Mouse (Mus musculus): ENCODE measurements around the gene Ppp1r12b. TPM values are rescaled to one million over a fixed set of nuclear protein-coding genes. Genes with fewer than 3 reads are reported as not detected.

Ppp1r12b gene
- polyA plus RNA-seq, 1 experiment from 2014 or later: 3.2 TPM

DNA sequence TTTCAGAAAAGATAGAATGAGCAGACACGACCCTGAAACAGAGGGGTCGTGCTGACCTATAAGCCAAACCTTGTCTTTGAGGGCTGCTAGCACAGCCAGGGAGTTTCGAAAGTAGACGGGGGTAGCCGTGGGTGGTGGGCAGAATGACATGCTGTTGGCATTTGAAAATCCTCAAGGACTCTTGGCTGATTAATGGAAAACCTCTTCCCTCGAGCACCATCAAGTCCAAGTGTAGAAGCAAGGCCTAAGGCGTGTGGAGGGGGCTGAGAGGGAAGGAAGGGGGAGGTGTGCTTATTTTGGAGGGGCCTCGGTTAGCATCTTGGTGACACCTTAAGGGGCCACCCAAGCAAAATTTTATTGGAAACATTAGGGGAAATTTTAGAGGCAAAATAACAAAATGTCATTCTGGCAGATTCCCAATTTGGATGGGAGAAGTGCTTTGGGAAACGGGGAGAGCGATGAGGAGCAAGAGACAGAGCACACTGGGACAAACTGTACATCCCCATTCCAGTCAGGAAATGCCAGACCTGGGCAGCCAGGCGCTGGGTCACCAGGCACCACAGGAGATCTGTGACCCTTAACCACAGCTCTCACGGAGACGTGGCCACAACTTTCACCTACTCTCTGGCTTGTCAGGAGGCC is 200.1 kb downstream of the Ppp1r12b start:
- Histone ChIP-seq H3K27me3 (ENCODE audit: insufficient read depth, low read length) (no peaks in the 10 kb centered on the region), H3K4me1 (replicated peaks; ENCODE audit: insufficient read depth, low read length) (peaks cover 30% of the 10 kb centered on the region), H3K9ac (ENCODE audit: low read depth, low read length) (no peak overlapping the region), H3K27ac (no peak overlapping the region), H3K4me3 (replicated peaks; ENCODE audit: low read depth, low read length) (no peak overlapping the region), H3K4me2 (ENCODE audit: low read length) (no peak overlapping the region), H3K9me3 (replicated peaks; ENCODE audit: low read length) (no peaks in the 10 kb centered on the region), H3K36me3 (ENCODE audit: insufficient read depth, low read length) (no peaks in the 10 kb centered on the region)
- DNase-seq (ENCODE audit: low spot score) (peak; percentile 30), ATAC-seq (replicated peaks; ENCODE audit: low FRiP score, low read depth) (no peak)
- no peak for TF ChIP-seq CTCF (IDR thresholded peaks at IDR 0.05; ENCODE audit: low read depth)
- 32% methylated on average over 13 of the region's 13 CpGs for WGBS

DNA sequence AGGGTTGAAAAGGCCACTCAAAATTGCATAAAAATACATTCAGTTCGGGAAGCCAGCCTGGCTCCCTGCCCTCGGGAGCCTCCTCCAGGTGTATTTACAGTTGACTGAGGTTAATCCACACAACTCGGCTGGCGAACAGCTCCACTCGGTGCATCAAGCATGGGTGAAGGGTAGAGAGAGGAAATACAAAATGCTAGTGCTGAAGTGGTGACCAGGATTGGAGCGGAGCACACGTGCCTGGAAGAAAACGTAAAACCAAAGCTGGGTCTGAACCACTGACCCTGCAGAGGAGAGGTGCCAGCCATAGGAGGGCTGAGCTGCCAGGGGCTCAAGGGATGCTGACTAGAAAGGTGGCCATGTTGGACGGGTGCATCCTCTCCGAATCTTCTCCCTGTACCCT is 200.9 kb downstream of the Ppp1r12b start:
- TF ChIP-seq CTCF (IDR thresholded peaks at IDR 0.05; ENCODE audit: low read depth): no peak
- Histone ChIP-seq H3K27me3 (ENCODE audit: insufficient read depth, low read length) (no peaks in the 10 kb centered on the region), H3K4me2 (ENCODE audit: low read length) (no peak overlapping the region), H3K9me3 (replicated peaks; ENCODE audit: low read length) (no peaks in the 10 kb centered on the region), H3K4me1 (replicated peaks; ENCODE audit: insufficient read depth, low read length) (peaks cover 30% of the 10 kb centered on the region), H3K36me3 (ENCODE audit: insufficient read depth, low read length) (no peaks in the 10 kb centered on the region), H3K27ac (no peak overlapping the region), H3K9ac (ENCODE audit: low read depth, low read length) (no peak overlapping the region), H3K4me3 (replicated peaks; ENCODE audit: low read depth, low read length) (no peak overlapping the region)
- DNase-seq (ENCODE audit: low spot score) (no peak), ATAC-seq (replicated peaks; ENCODE audit: low FRiP score, low read depth) (no peak)
- 53% methylated on average over 10 of the region's 10 CpGs for WGBS

DNA sequence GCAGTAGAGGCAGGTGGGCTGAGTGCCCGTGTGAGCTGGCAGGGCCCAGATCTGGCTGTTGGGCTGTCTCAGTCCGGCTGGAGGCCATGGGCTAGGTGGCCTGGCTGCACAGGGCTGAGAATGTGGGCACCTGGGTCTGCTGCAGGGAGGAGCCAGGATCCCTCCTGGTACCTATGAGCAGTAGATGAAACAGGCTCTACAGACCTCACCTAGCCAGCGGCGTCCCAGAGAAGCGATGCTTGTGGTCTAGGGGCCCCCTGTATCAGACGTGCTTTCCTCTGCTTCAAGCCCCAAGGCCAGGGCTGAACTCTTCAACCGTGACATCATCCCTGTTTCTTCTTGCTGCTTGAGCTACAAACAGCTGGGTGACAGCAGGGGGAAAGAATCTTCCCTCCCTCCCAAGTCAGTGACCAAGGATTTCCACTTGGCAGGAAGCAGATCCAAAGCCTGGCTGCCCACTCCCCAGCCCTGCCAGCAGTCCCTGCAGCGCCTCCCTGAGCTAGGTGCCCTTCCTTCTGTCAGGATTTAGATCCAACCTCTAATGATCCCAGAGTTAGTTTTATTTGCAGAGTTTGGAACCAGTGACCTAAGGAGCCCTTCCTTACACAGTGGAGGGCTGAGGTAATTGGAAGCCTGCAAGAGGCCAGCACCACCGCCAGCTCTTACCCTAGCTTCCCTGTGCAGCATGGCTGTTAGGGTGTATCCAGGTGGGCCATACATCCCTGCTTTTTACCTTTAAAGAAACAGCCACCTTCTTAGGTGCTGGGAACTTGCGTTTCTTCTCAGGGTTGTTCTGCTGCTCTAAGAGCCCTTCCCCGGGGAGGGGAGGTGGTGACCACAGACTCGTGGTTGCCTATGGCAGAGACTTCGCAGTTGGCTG is 201.8 kb downstream of the Ppp1r12b start:
- 35% methylated on average over 13 of the region's 13 CpGs for WGBS

DNA sequence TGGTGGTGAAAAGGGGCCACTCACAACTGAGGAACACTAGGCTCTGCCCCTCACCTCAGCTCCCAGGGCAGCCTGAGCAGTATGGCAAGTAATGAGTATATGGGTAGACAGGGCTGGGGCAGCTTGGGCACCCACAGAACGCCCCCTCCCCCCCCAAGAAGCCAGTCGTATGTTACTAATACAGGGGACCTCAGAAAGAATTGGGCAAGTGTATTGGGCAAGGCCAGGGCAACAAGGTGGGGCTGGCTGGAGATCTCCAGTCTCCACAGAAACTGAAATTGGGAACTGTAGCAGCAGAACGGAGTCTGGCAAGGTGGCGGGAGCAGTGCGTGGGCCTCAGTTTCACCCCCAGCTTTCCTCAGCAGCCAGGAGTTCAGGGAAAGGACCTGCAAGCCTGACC is 203.3 kb downstream of the Ppp1r12b start:
- Histone ChIP-seq H3K4me2 (ENCODE audit: low read length) (no peak overlapping the region), H3K9ac (ENCODE audit: low read depth, low read length) (no peak overlapping the region), H3K27me3 (ENCODE audit: insufficient read depth, low read length) (no peaks in the 10 kb centered on the region), H3K4me1 (replicated peaks; ENCODE audit: insufficient read depth, low read length) (peaks cover 30% of the 10 kb centered on the region), H3K4me3 (replicated peaks; ENCODE audit: low read depth, low read length) (no peak overlapping the region), H3K36me3 (ENCODE audit: insufficient read depth, low read length) (no peaks in the 10 kb centered on the region), H3K27ac (no peak overlapping the region), H3K9me3 (replicated peaks; ENCODE audit: low read length) (no peaks in the 10 kb centered on the region)
- 77% methylated on average over 5 of the region's 5 CpGs for WGBS
- no peak for TF ChIP-seq CTCF (IDR thresholded peaks at IDR 0.05; ENCODE audit: low read depth)
- DNase-seq (ENCODE audit: low spot score) (no peak), ATAC-seq (replicated peaks; ENCODE audit: low FRiP score, low read depth) (no peak)

More for the DNA sequence above, 201.8 kb downstream of the Ppp1r12b start:
- H3K4me1 ChIP-seq (replicated peaks; ENCODE audit: insufficient read depth, low read length): peaks cover 30% of the 10 kb centered on the region
- peak; percentile 45 for ATAC-seq (replicated peaks; ENCODE audit: low FRiP score, low read depth)
- H3K27ac ChIP-seq: peak overlapping the region; percentile 79
- H3K9me3 ChIP-seq (replicated peaks; ENCODE audit: low read length): no peaks in the 10 kb centered on the region
- H3K36me3 ChIP-seq (ENCODE audit: insufficient read depth, low read length): no peaks in the 10 kb centered on the region
- no peak overlapping the region for H3K4me2 ChIP-seq (ENCODE audit: low read length)
- no peak overlapping the region for H3K4me3 ChIP-seq (replicated peaks; ENCODE audit: low read depth, low read length)
- no peaks in the 10 kb centered on the region for H3K27me3 ChIP-seq (ENCODE audit: insufficient read depth, low read length)
- no peak overlapping the region for H3K9ac ChIP-seq (ENCODE audit: low read depth, low read length)
- 0 out of 2 replicates have a peak, but pooled peaks have one; percentile 17 for TF ChIP-seq CTCF (IDR thresholded peaks at IDR 0.05; ENCODE audit: low read depth)
- peak; percentile 87 for DNase-seq (ENCODE audit: low spot score)

DNA sequence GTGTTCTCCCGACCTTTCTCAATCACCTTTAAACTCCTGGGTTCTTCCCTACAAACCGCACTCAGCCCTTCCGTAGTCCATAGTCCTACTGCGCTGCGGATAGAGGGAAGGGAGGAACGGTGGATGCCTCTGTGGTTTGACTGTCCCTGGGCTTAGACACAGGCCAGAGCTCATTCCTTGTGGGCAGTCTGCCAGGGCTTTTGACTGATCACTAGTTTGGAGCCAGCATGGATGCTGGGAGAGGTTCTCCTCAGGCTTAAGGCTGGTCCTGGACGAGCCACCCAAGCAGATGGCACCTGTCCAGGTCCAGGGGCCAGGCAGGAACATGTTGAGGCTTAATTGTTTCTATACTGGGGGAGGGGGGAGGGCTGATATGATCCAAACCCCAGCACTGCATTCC is 205.9 kb downstream of the Ppp1r12b start:
- H3K4me2 ChIP-seq (ENCODE audit: low read length): no peak overlapping the region
- whole genome bisulfite sequencing: 75% methylated on average over 7 of the region's 7 CpGs
- H3K27me3 ChIP-seq (ENCODE audit: insufficient read depth, low read length): no peaks in the 10 kb centered on the region
- H3K4me3 ChIP-seq (replicated peaks; ENCODE audit: low read depth, low read length): no peak overlapping the region
- no peak overlapping the region for H3K9ac ChIP-seq (ENCODE audit: low read depth, low read length)
- no peaks in the 10 kb centered on the region for H3K9me3 ChIP-seq (replicated peaks; ENCODE audit: low read length)
- no peak for TF ChIP-seq CTCF (IDR thresholded peaks at IDR 0.05; ENCODE audit: low read depth)
- peaks cover 12% of the 10 kb centered on the region for H3K4me1 ChIP-seq (replicated peaks; ENCODE audit: insufficient read depth, low read length)
- ATAC-seq (replicated peaks; ENCODE audit: low FRiP score, low read depth) (no peak), DNase-seq (ENCODE audit: low spot score) (no peak)
- H3K27ac ChIP-seq: no peak overlapping the region
- H3K36me3 ChIP-seq (ENCODE audit: insufficient read depth, low read length): no peaks in the 10 kb centered on the region

DNA sequence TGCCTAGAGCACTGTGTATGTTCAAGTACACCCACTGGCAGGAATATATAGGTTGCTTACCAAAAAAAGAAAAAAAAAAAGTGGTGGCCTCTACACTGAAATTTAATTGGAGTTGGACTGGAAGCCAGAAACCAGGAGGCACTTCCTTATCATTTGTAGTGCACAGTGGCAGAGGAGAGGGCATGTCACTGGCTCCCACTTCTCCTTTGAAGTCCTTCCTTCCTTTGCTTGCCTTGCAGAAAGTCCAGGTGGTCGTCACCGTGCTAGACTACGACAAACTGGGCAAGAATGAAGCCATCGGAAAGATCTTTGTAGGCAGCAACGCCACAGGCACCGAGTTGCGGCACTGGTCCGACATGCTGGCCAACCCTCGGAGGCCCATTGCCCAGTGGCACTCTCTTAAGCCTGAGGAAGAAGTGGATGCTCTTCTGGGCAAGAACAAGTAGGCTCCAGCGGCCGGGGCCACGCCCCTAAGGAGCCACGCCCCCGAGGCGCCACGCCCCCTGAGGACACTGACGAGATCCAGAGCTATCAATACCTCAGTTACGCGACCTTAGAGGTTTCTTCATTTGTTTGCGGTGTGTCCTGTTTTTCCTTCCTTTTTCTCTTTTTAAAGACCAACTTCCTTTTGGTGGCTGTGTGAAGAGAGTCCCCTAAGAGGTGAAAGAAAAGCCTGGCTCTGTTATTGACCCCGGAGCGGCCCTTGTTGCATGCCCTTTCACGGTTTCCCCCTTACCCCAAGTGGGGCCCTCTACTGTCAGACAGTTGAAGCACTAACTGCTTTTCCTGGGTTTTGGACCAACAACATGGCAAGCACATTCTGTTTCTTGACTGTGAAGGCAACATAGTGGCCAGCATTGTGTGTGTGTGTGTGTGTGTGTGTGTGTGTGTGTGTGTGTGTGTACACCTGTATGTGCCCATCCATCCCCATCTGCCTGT is 208.2 kb downstream of the Ppp1r12b start:
- no peaks in the 10 kb centered on the region for H3K36me3 ChIP-seq (ENCODE audit: insufficient read depth, low read length)
- WGBS: 32% methylated on average over 23 of the region's 23 CpGs
- DNase-seq (ENCODE audit: low spot score) (no peak), ATAC-seq (replicated peaks; ENCODE audit: low FRiP score, low read depth) (no peak)
- TF ChIP-seq CTCF (IDR thresholded peaks at IDR 0.05; ENCODE audit: low read depth): no peak
- H3K4me2 ChIP-seq (ENCODE audit: low read length): no peak overlapping the region
- no peak overlapping the region for H3K9ac ChIP-seq (ENCODE audit: low read depth, low read length)
- no peak overlapping the region for H3K4me3 ChIP-seq (replicated peaks; ENCODE audit: low read depth, low read length)
- H3K4me1 ChIP-seq (replicated peaks; ENCODE audit: insufficient read depth, low read length): no peaks in the 10 kb centered on the region
- H3K9me3 ChIP-seq (replicated peaks; ENCODE audit: low read length): no peaks in the 10 kb centered on the region
- no peaks in the 10 kb centered on the region for H3K27me3 ChIP-seq (ENCODE audit: insufficient read depth, low read length)
- no peak overlapping the region for H3K27ac ChIP-seq
